8 mouse cellular contexts compared by ENCODE assay signal in genomic region chrX:145504717-145505415, GRCm38 (mm10). TPM values are rescaled to one million over a fixed set of nuclear protein-coding genes. Genes with fewer than 3 reads are reported as not detected.
A peak's percentile ranks its signal among the peaks of the same experiment; 100 is the strongest.
DNase-seq lines count a peak whose midpoint lies in the region; ATAC-seq and TF ChIP-seq lines count a peak whose summit lies in the region.

Gene Amot (minus strand): TSS chrX:145505181.

- peak within 1 kb of the TSS; percentile 70 for H3K27ac ChIP-seq in heart, embryonic 11.5 days (ENCODE audit: low read depth, low read length)
- peak within 1 kb of the TSS; percentile 72 for H3K27ac ChIP-seq in kidney, embryonic 16.5 days (ENCODE audit: low read length)
- H3K27ac ChIP-seq in liver, embryonic 12.5 days = peak within 1 kb of the TSS; percentile 71
- H3K27ac ChIP-seq in stomach, embryonic 14.5 days (ENCODE audit: low read length) = peak within 1 kb of the TSS; percentile 72

- H3K9me3 ChIP-seq in erythroblast, embryonic 14.5 days (ENCODE audit: control insufficient read depth, low read length) = peaks cover 5% of the 10 kb centered on the region; the same call in 1 of the 2 replicates
- no peaks in the 10 kb centered on the region for H3K9me3 ChIP-seq in heart, embryonic 11.5 days (replicated peaks; ENCODE audit: control insufficient read depth, low read length)
- no peaks in the 10 kb centered on the region for H3K9me3 ChIP-seq in kidney, embryonic 16.5 days (ENCODE audit: low read length)
- no peaks in the 10 kb centered on the region for H3K9me3 ChIP-seq in liver, embryonic 12.5 days (replicated peaks)
- no peaks in the 10 kb centered on the region for H3K9me3 ChIP-seq in stomach, embryonic 14.5 days (ENCODE audit: control insufficient read depth, low read depth, low read length)

- WGBS in heart, embryonic 11.5 days (ENCODE audit: insufficient replicate concordance) = 14% methylated on average over 34 of the region's 34 CpGs
- WGBS in kidney, embryonic 16.5 days = 21% methylated on average over 31 of the region's 34 CpGs
- WGBS in liver, embryonic 12.5 days (ENCODE audit: insufficient replicate concordance) = 9% methylated on average over 32 of the region's 34 CpGs
- 18% methylated on average over 33 of the region's 34 CpGs for WGBS in stomach, embryonic 14.5 days

- H3ac ChIP-seq in C2C12 (ENCODE audit: control insufficient read depth, insufficient read length, low read depth) = peak within 1 kb of the TSS; percentile 30

- TF ChIP-seq CTCF in C2C12 (IDR thresholded peaks at IDR 0.05; ENCODE audit: control insufficient read depth, insufficient read depth, insufficient read length) = no peak

- H3K79me3 ChIP-seq in C2C12 (ENCODE audit: low read depth) = peaks cover 18% of the 10 kb centered on the region

- H3K27me3 ChIP-seq in C2C12 (ENCODE audit: control insufficient read depth, insufficient read depth, insufficient read length) = no peaks in the 10 kb centered on the region
- H3K27me3 ChIP-seq in erythroblast, embryonic 14.5 days (ENCODE audit: control insufficient read depth) = peaks cover 17% of the 10 kb centered on the region
- H3K27me3 ChIP-seq in heart, embryonic 11.5 days (ENCODE audit: control insufficient read depth, insufficient read depth, low read length) = no peaks in the 10 kb centered on the region
- H3K27me3 ChIP-seq in kidney, embryonic 16.5 days (ENCODE audit: insufficient read depth, low read length) = no peaks in the 10 kb centered on the region; the same call in 1 of the 2 replicates
- no peaks in the 10 kb centered on the region for H3K27me3 ChIP-seq in liver, embryonic 12.5 days (replicated peaks)
- no peaks in the 10 kb centered on the region for H3K27me3 ChIP-seq in stomach, embryonic 14.5 days (ENCODE audit: control insufficient read depth, insufficient read depth, low read length)

- peak; percentile 43 for DNase-seq in brain, embryonic 18.5 days (ENCODE audit: low read depth, low spot score)
- DNase-seq in naive thymus-derived CD4-positive, alpha-beta T cell, adult 2 months (ENCODE audit: low read depth) = peak; percentile 54

- no peaks in the 10 kb centered on the region for H3K36me3 ChIP-seq in C2C12 (ENCODE audit: control insufficient read depth, insufficient read depth)
- no peaks in the 10 kb centered on the region for H3K36me3 ChIP-seq in erythroblast, embryonic 14.5 days (ENCODE audit: control insufficient read depth)
- H3K36me3 ChIP-seq in heart, embryonic 11.5 days (ENCODE audit: control insufficient read depth, insufficient read depth, low read length) = no peaks in the 10 kb centered on the region
- H3K36me3 ChIP-seq in kidney, embryonic 16.5 days (ENCODE audit: insufficient read depth, low read length) = no peaks in the 10 kb centered on the region
- no peaks in the 10 kb centered on the region for H3K36me3 ChIP-seq in liver, embryonic 12.5 days
- no peaks in the 10 kb centered on the region for H3K36me3 ChIP-seq in stomach, embryonic 14.5 days (ENCODE audit: control insufficient read depth, insufficient read depth, low read length)

- peak within 1 kb of the TSS; percentile 60 for H3K9ac ChIP-seq in heart, embryonic 11.5 days (ENCODE audit: low read depth, low read length)
- H3K9ac ChIP-seq in kidney, embryonic 16.5 days (replicated peaks; ENCODE audit: low read length) = peak within 1 kb of the TSS; percentile 72
- peak within 1 kb of the TSS; percentile 73 for H3K9ac ChIP-seq in liver, embryonic 12.5 days
- H3K9ac ChIP-seq in stomach, embryonic 14.5 days (replicated peaks; ENCODE audit: low read depth, low read length) = peak within 1 kb of the TSS; percentile 36

- peak within 1 kb of the TSS; percentile 68 for H3K4me2 ChIP-seq in heart, embryonic 11.5 days
- H3K4me2 ChIP-seq in kidney, embryonic 16.5 days (replicated peaks; ENCODE audit: low read depth, low read length) = peak within 1 kb of the TSS; percentile 54
- H3K4me2 ChIP-seq in liver, embryonic 12.5 days = peak within 1 kb of the TSS; percentile 69
- H3K4me2 ChIP-seq in stomach, embryonic 14.5 days (replicated peaks; ENCODE audit: low read depth, low read length) = peak within 1 kb of the TSS; percentile 45

- H3K4me1 ChIP-seq in erythroblast, embryonic 14.5 days (ENCODE audit: control insufficient read depth) = peaks cover 20% of the 10 kb centered on the region
- H3K4me1 ChIP-seq in heart, embryonic 11.5 days (ENCODE audit: control insufficient read depth, insufficient read depth, low read length) = no peaks in the 10 kb centered on the region
- peaks cover 4% of the 10 kb centered on the region; the same call in 1 of the 2 replicates for H3K4me1 ChIP-seq in kidney, embryonic 16.5 days (ENCODE audit: insufficient read depth, low read length)
- H3K4me1 ChIP-seq in liver, embryonic 12.5 days = 0 out of 2 replicates have a peak, but pooled peaks cover 6% of the 10 kb centered on the region
- H3K4me1 ChIP-seq in stomach, embryonic 14.5 days (ENCODE audit: control insufficient read depth, insufficient read depth, low read length) = no peaks in the 10 kb centered on the region

- peak; percentile 90 for ATAC-seq in heart, embryonic 11.5 days (replicated peaks; ENCODE audit: insufficient number of reproducible peaks, low FRiP score, low TSS enrichment)
- ATAC-seq in kidney, embryonic 16.5 days (ENCODE audit: low FRiP score, low TSS enrichment) = peak; percentile 93
- ATAC-seq in liver, embryonic 12.5 days = peak; percentile 92
- ATAC-seq in stomach, embryonic 14.5 days (ENCODE audit: insufficient number of reproducible peaks, insufficient read depth, low FRiP score, low read depth) = peak; percentile 93

- H3K4me3 ChIP-seq in C2C12 (ENCODE audit: insufficient read depth, poor library complexity, severe bottlenecking) = peak within 1 kb of the TSS; percentile 41
- peak within 1 kb of the TSS; percentile 76 for H3K4me3 ChIP-seq in erythroblast, embryonic 14.5 days (replicated peaks)
- peak within 1 kb of the TSS; percentile 48 for H3K4me3 ChIP-seq in heart, embryonic 11.5 days (ENCODE audit: low read depth, low read length)
- H3K4me3 ChIP-seq in kidney, embryonic 16.5 days (ENCODE audit: low read length) = peak within 1 kb of the TSS; percentile 69
- peak within 1 kb of the TSS; percentile 64 for H3K4me3 ChIP-seq in liver, embryonic 12.5 days
- peak within 1 kb of the TSS; percentile 57 for H3K4me3 ChIP-seq in stomach, embryonic 14.5 days (ENCODE audit: low read depth, low read length)

- H3K79me2 ChIP-seq in C2C12 (ENCODE audit: control insufficient read depth, insufficient read depth) = peaks cover 35% of the 10 kb centered on the region

TF ChIP-seq in C2C12, 6 proteins besides CTCF, POLR2A, EP300 and RAD21:
- no peak for TF ChIP-seq USF1 (IDR thresholded peaks at IDR 0.05; ENCODE audit: low read depth)
- no peak for TF ChIP-seq MAX (IDR thresholded peaks at IDR 0.05)
- no peak for TF ChIP-seq CEBPB (IDR thresholded peaks at IDR 0.05; ENCODE audit: low read depth)
- TF ChIP-seq MYOG (IDR thresholded peaks at IDR 0.05; ENCODE audit: control insufficient read depth, extremely low read depth, insufficient read length) = no peak
- TF ChIP-seq MYOD1 (IDR thresholded peaks at IDR 0.05; ENCODE audit: control insufficient read depth, insufficient read length, low read depth) = no peak
- no peak for TF ChIP-seq FOSL1 (IDR thresholded peaks at IDR 0.05; ENCODE audit: insufficient read depth, low read length, poor library complexity, severe bottlenecking)

RNA-seq across cellular contexts. Expression of gene Amot, which starts in this region (rescaled TPM):
- 7.0 TPM for polyA plus RNA-seq in C2C12 (2012; fragmentation: generic; extraction: Trizol)
- 0.12 and 0.19 TPM in 2 replicates for polyA plus RNA-seq in erythroblast, embryonic 14.5 days (2012)
- polyA plus RNA-seq in heart, embryonic 11.5 days (2014; fragmentation: Nextera tagmentation; extraction: Ambion mirVana) = 14.1 and 14.3 TPM in 2 replicates
- polyA plus RNA-seq in kidney, embryonic 16.5 days (2015; fragmentation: Nextera tagmentation; extraction: Ambion mirVana) = 25.5 TPM in 2 replicates
- 8.9 and 9.0 TPM in 2 replicates for polyA plus RNA-seq in liver, embryonic 12.5 days (2016; fragmentation: Nextera tagmentation; extraction: Ambion mirVana)
- polyA plus RNA-seq in stomach, embryonic 14.5 days (2014; fragmentation: Nextera tagmentation; extraction: Ambion mirVana) = 17.6 TPM in 2 replicates

Comparison
In these comparisons a context has a peak if more than half of its experiments do, and no peak if none do; other contexts are left out.
1. Peak in every context shown above with its lines: DNase-seq, ATAC-seq, H3K4me3 ChIP-seq and H3K27ac ChIP-seq.